Mouse (Mus musculus) hindbrain, embryonic 11.5 days (tissue): ENCODE data around the gene Ccnd2. TPM values are rescaled to one million over a fixed set of nuclear protein-coding genes. Genes with fewer than 3 reads are reported as not detected.

Experiments
- ATAC-seq: fragments of 200-750 bp; cut with Nextera tagmentation; 2 replicates; pipeline ENCODE4 v1.8.0; 2017; ENCODE audit warnings: mild to moderate bottlenecking, moderate TSS enrichment, moderate library complexity; ENCODE audit not compliant: low FRiP score
- DNase-seq: peaks from one replicate; pipeline ENCODE4 v3.0.0-alpha.2; 2015; ENCODE audit warnings: low spot score
- H3K27ac ChIP-seq: fragments of 300-500 bp; sonication (generic); 2 replicates; pipeline ENCODE4 v1.5.1; 2014; ENCODE audit warnings: mild to moderate bottlenecking, low read depth, low read length
- H3K27me3 ChIP-seq: fragments of 300-500 bp; sonication (generic); 2 replicates; pipeline ENCODE4 v1.6.1; 2014; ENCODE audit warnings: mild to moderate bottlenecking, low read length, moderate library complexity, mixed read lengths; ENCODE audit not compliant: control insufficient read depth, insufficient read depth
- H3K36me3 ChIP-seq: fragments of 300-500 bp; sonication (generic); 2 replicates; pipeline ENCODE4 v1.6.1; 2014; ENCODE audit warnings: mild to moderate bottlenecking, low read length, moderate library complexity, mixed read lengths; ENCODE audit not compliant: control insufficient read depth, insufficient read depth
- H3K4me1 ChIP-seq: fragments of 300-500 bp; sonication (generic); replicated peaks from 2 replicates; pipeline ENCODE4 v1.6.1; 2014; ENCODE audit warnings: low read length, mixed read lengths; ENCODE audit not compliant: control insufficient read depth, insufficient read depth
- H3K4me2 ChIP-seq: fragments of 300-500 bp; sonication (generic); replicated peaks from 2 replicates; pipeline ENCODE4 v1.6.1; 2014; ENCODE audit warnings: mild to moderate bottlenecking, low read depth, low read length
- H3K4me3 ChIP-seq: fragments of 300-500 bp; sonication (generic); 2 replicates; pipeline ENCODE4 v1.5.1; 2014; ENCODE audit warnings: low read depth, low read length
- H3K9ac ChIP-seq: fragments of 300-500 bp; sonication (generic); 2 replicates; pipeline ENCODE4 v1.6.1; 2014; ENCODE audit warnings: low read depth, low read length
- H3K9me3 ChIP-seq: fragments of 300-500 bp; sonication (generic); 2 replicates; pipeline ENCODE4 v1.6.1; 2016; ENCODE audit warnings: low read length; ENCODE audit not compliant: control insufficient read depth
- WGBS: fragments of 180-500 bp; shearing (Covaris S2); extraction: QIAGEN DNeasy Blood & Tissue Kit; methylation state at CpG from one replicate; pipeline ENCODE4 v1.1.7; 2014; 5-methylcytosine and 5-hydroxymethylcytosine counted together
- polyA plus RNA-seq: library from polyadenylated mRNA; unstranded; fragments of >200 nt; fragmentation: Nextera tagmentation; extraction: Ambion mirVana; gene quantifications from 2 replicates; pipeline ENCODE4 v1.2.1, GENCODE M21; 2014

Ccnd2 gene
- polyA plus RNA-seq, 1 experiment from 2014 or later: 1,300 TPM

DNA sequence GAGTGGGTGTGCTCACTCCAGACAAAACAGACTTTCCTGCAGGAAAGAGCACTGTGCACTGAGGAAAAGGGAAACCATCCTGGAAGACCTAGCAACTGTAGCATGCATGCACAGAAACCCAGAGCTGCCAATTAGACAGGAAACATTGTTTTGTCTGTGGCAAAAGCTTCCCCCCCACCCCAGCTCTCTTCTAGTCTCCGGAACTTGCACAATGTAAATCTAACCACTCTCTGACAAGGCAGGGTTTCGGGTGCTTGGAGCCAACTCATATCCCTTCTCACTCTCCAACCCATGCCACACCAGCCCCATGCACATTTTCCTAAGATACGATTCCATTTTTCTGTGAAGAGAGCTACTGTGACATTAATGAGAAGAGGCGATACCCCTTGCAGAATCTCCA lies 13.7 kb upstream of the Ccnd2 start:
- 86% methylated on average over 4 of the region's 4 CpGs for WGBS
- H3K36me3 ChIP-seq: no peaks in the 10 kb centered on the region
- no peaks in the 10 kb centered on the region for H3K4me1 ChIP-seq
- H3K4me3 ChIP-seq: no peak overlapping the region
- no peak for ATAC-seq
- no peaks in the 10 kb centered on the region for H3K9me3 ChIP-seq
- no peak overlapping the region for H3K27ac ChIP-seq
- no peak overlapping the region for H3K9ac ChIP-seq
- H3K27me3 ChIP-seq: no peaks in the 10 kb centered on the region
- DNase-seq: no peak
- H3K4me2 ChIP-seq: no peak overlapping the region

DNA sequence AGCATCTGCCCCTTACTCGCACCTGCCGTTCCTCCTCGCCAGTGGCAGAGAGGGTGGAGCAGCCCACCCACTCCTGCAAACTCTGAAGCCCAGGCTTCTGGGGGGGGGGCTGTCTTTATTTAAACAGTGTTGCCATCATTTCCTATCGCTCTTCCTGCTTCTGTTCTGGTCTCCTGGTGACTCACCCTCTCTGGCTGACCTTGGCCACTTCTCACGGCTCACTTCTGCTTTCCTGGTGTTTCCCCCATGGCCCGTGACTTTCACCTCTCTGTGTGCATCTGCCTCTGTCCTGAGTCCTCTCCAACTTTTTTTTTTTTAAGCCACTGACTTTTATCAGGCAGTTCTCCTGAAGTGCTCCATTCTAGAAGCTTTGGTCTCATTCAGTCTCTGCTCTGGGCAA lies 10.8 kb upstream of the Ccnd2 start:
- Histone ChIP-seq H3K4me3 (no peak overlapping the region), H3K9ac (no peak overlapping the region), H3K4me1 (no peaks in the 10 kb centered on the region), H3K27me3 (no peaks in the 10 kb centered on the region), H3K4me2 (no peak overlapping the region), H3K27ac (no peak overlapping the region), H3K9me3 (no peaks in the 10 kb centered on the region), H3K36me3 (no peaks in the 10 kb centered on the region)
- ATAC-seq (no peak), DNase-seq (no peak)
- 64% methylated on average over 6 of the region's 6 CpGs for WGBS

DNA sequence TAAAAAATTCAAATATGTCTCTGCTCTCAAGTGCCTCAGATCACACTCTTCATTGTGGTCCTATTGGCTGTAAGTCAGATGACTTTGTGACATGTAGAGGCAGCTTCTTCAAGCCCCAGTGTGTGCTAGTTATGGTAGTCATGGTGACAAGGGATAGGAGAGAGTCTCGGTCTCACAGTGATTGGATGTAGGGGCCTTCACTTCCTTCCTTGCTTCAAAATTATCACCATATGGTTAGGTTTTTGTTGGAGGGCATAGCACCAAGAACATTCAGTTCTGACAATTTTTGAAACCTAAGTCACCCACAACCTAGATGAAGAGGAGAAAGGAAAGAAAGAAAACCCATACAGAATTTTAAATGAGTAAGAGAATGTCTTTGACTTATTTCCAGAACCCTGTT lies 5.3 kb upstream of the Ccnd2 start:
- Histone ChIP-seq H3K4me2 (no peak overlapping the region), H3K36me3 (no peaks in the 10 kb centered on the region), H3K27ac (no peak overlapping the region), H3K27me3 (peaks cover 35% of the 10 kb centered on the region), H3K9me3 (no peaks in the 10 kb centered on the region), H3K4me1 (peaks cover 2% of the 10 kb centered on the region; the same call in 1 of the 2 replicates), H3K9ac (no peak overlapping the region), H3K4me3 (no peak overlapping the region)
- ATAC-seq: no peak
- WGBS: 53% methylated on average over 1 of the region's 1 CpGs
- DNase-seq: no peak

DNA sequence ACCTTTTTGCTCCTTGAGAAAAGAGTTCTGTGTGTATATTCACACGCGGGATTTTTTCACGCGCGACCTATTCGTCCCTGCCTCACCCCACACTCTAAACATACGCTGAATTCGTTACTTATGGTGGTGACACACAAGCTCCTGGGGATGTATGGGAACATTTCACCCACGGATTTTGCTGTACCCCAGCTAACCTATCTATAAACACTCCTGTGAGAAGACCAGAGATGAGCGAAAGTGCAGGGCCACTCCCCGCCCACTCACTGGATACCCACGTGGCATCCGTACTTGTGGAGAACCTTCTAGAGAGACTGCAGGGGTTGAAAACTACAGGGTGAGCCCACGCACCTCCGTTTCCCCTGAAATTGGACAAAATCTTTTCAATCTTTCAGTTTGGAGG lies 3.5 kb upstream of the Ccnd2 start:
- 1% methylated on average over 15 of the region's 15 CpGs for WGBS
- Histone ChIP-seq H3K9ac (no peak overlapping the region), H3K4me1 (peaks cover 13% of the 10 kb centered on the region), H3K27me3 (peaks cover 41% of the 10 kb centered on the region), H3K36me3 (no peaks in the 10 kb centered on the region), H3K4me2 (peak overlapping the region; percentile 90), H3K27ac (no peak overlapping the region), H3K9me3 (no peaks in the 10 kb centered on the region), H3K4me3 (peak overlapping the region; percentile 28)
- DNase-seq: peak; percentile 59
- ATAC-seq: no peak

DNA sequence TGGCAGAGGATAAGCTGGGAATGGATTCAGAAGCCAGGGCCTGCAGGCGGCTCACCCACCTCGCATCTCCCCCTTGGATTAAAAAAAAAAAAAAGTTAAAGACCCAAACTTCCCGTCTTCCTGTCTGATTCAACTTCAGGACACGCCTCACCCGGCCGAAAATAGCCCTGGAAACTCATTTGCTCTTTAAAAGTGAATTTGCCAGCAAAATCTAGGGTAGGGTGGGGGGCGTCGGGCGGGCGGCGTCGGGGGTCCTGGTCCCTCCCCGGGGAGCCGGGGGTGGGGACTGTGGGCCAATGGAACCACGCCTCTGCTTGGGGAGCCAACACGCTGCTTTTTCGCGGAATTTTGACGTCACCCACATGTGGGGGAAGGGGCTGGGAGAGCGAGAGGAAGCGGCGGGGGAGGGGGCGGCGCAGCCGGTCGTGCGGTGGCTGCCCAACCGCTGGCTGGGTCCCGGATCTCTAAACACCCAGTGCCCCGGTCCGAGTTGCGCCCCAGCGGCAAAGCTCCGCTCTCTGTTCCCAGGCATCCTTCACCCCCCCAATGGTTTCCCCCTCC lies 2.8 kb upstream of the Ccnd2 start:
- DNase-seq (peak; percentile 85), ATAC-seq (no peak)
- peaks cover 41% of the 10 kb centered on the region for H3K27me3 ChIP-seq
- H3K4me2 ChIP-seq: peak overlapping the region; percentile 90
- under 1% methylated on average over 34 of the region's 34 CpGs for WGBS
- peak overlapping the region; percentile 28 for H3K4me3 ChIP-seq
- no peak overlapping the region for H3K27ac ChIP-seq
- no peaks in the 10 kb centered on the region for H3K36me3 ChIP-seq
- H3K9me3 ChIP-seq: no peaks in the 10 kb centered on the region
- H3K4me1 ChIP-seq: peaks cover 13% of the 10 kb centered on the region
- H3K9ac ChIP-seq: no peak overlapping the region

DNA sequence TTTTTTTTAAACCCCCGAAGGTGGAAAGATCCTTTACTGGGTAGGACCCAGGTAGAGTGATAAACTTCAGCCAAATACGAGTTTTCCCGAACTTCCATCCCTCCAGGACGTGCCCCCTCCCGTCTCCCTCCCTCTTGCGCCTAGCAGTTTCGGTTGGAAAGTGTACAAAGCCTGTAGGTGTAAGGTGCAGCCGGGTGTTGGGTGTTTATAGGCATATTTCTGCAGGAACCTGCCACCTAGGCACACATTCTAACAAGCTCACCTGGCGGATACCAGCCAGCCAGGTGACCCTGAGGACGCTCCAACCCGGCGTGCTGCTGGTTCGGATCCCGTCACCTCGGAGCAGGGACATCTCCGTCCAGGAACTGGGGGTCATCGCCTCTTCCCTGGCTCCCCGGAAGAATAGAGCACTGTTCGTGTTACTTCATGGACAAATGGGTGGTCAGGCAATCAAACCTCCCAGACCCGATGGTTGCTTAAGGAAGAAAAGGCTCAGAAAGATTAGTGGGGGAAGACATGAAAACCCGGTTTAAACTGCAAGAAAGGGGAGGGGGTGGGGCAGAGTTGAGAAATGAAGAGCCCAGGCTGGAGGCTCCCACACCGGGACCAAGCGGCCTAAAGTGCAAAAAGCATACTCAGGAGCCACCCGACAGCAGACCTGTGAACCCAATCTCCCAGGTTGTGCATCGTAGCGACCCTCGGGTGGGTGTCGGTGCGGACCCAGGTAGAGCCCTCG lies 2.1 kb upstream of the Ccnd2 start:
- peak overlapping the region; percentile 28 for H3K4me3 ChIP-seq
- no peak overlapping the region for H3K9ac ChIP-seq
- peak; percentile 57 for DNase-seq
- no peaks in the 10 kb centered on the region for H3K36me3 ChIP-seq
- no peak overlapping the region for H3K27ac ChIP-seq
- H3K9me3 ChIP-seq: no peaks in the 10 kb centered on the region
- peak overlapping the region; percentile 90 for H3K4me2 ChIP-seq
- peaks cover 13% of the 10 kb centered on the region for H3K4me1 ChIP-seq
- under 1% methylated on average over 30 of the region's 30 CpGs for WGBS
- H3K27me3 ChIP-seq: peaks cover 41% of the 10 kb centered on the region
- ATAC-seq: no peak

DNA sequence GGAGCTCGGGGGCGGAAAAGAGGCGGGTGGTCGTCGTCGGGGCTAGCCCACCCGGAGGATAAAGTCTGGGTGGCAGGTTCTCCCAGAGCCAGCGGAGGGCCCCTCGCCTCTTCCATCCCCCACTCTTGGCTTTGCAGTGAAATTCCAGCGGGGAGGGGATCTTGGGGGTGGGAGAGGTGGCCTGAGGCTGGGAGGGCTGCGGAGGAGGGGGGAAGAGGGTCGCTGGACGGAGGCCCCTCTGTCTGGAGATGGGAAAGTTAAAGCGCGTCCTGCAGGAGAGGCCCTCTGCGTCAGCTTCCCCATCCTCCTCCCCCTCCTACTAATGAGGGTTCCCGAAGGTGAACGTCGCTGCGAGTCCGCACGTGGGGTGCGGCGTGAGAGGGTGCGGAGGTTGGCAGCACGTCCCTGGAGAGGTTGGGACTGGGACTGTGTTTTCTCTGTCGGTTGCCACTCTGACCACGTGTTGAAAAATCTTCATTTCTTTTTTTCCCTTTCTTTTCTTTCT lies 1.4 kb upstream of the Ccnd2 start:
- Histone ChIP-seq H3K9me3 (no peaks in the 10 kb centered on the region), H3K4me2 (peak overlapping the region; percentile 90), H3K9ac (no peak overlapping the region), H3K27ac (no peak overlapping the region), H3K27me3 (peaks cover 41% of the 10 kb centered on the region), H3K4me3 (peak overlapping the region; percentile 73), H3K4me1 (peaks cover 13% of the 10 kb centered on the region), H3K36me3 (no peaks in the 10 kb centered on the region)
- peak; percentile 73 for DNase-seq
- under 1% methylated on average over 27 of the region's 28 CpGs for WGBS
- peak; percentile 8 for ATAC-seq

DNA sequence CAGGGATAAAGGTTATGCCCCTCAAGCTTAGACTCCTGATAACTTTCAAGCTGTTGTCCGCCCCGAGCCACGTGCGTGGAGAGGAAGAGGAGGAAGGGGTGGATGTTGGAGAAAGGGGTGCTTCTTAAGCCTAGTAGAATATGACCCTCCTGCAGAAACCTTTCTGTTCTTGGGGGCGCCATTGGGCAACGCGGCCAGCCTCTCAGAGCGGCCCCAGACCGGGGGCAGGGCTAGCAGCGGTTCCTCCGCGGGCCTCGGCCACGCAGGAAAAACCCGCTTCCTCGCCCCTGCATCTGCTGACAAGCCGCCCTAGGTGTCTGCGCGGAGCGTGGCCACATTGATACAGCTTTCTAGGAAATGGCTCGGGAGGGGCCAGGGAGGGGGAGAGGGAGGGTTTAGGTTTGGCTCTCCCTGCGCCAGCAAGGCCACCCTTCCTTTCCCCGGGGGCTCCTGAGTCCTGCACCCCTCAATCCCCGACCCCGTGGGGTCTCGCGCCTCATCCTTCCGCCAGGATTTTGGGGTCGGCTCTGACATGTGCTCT lies 358 bp downstream of the Ccnd2 start:
- peak; percentile 65 for DNase-seq
- peak overlapping the region; percentile 68 for H3K27ac ChIP-seq
- peaks cover 41% of the 10 kb centered on the region for H3K27me3 ChIP-seq
- 0% methylated on average over 29 of the region's 29 CpGs for WGBS
- H3K4me2 ChIP-seq: peak overlapping the region; percentile 90
- peak; percentile 8; the same call in 1 of the 2 replicates for ATAC-seq
- peaks cover 13% of the 10 kb centered on the region for H3K4me1 ChIP-seq
- H3K9me3 ChIP-seq: no peaks in the 10 kb centered on the region
- peak overlapping the region; percentile 45 for H3K9ac ChIP-seq
- H3K36me3 ChIP-seq: no peaks in the 10 kb centered on the region
- H3K4me3 ChIP-seq: peak overlapping the region; percentile 73
